Mouse (Mus musculus): ENCODE data around the gene F2r.

- no peak for TF ChIP-seq NANOG (IDR thresholded peaks at IDR 0.05; ENCODE audit: borderline replicate concordance, low read length)
- no peak for TF ChIP-seq CTCF (conservative IDR thresholded peaks at IDR 0.05; ENCODE audit: low read length)
Measured at GRCm38 (mm10) chr13:95583237-95584189, 34.8 kb downstream of the F2r start.
